ENCODE assay signal across 8 mouse cellular contexts in genomic region chr15:99972989-99973911, GRCm38 (mm10). TPM values are rescaled to one million over a fixed set of nuclear protein-coding genes. Genes with fewer than 3 reads are reported as not detected.
DNase-seq lines count a peak whose midpoint lies in the region; ATAC-seq and TF ChIP-seq lines count a peak whose summit lies in the region.

No protein-coding gene starts in this region.

- H3K9me3 ChIP-seq in E14TG2a.4 (ENCODE audit: low read length) = no peaks in the 10 kb centered on the region
- H3K9me3 ChIP-seq in embryonic facial prominence, embryonic 13.5 days = no peaks in the 10 kb centered on the region
- H3K9me3 ChIP-seq in heart, postnatal 0 days (replicated peaks; ENCODE audit: control insufficient read depth, low read length) = no peaks in the 10 kb centered on the region
- no peaks in the 10 kb centered on the region for H3K9me3 ChIP-seq in lung, postnatal 0 days (ENCODE audit: low read length)

- no peaks in the 10 kb centered on the region for H3K27me3 ChIP-seq in E14TG2a.4 (ENCODE audit: insufficient read depth, low read length)
- H3K27me3 ChIP-seq in embryonic facial prominence, embryonic 13.5 days = no peaks in the 10 kb centered on the region
- H3K27me3 ChIP-seq in heart, postnatal 0 days (ENCODE audit: control insufficient read depth, insufficient read depth, low read length) = no peaks in the 10 kb centered on the region
- H3K27me3 ChIP-seq in lung, postnatal 0 days (replicated peaks; ENCODE audit: insufficient read depth, low read length) = no peaks in the 10 kb centered on the region

- TF ChIP-seq CTCF in E14TG2a.4 (conservative IDR thresholded peaks at IDR 0.05; ENCODE audit: low read length) = no peak
- TF ChIP-seq CTCF in heart, postnatal 0 days (IDR thresholded peaks at IDR 0.05; ENCODE audit: low read depth) = no peak
- peak; percentile 20 for TF ChIP-seq CTCF in lung, postnatal 0 days (IDR thresholded peaks at IDR 0.05)

- WGBS in embryonic facial prominence, embryonic 13.5 days = under 1% methylated on average over 77 of the region's 84 CpGs
- WGBS in heart, postnatal 0 days = under 1% methylated on average over 81 of the region's 84 CpGs
- 1% methylated on average over 64 of the region's 84 CpGs for WGBS in lung, postnatal 0 days

- H3K4me1 ChIP-seq in E14TG2a.4 (replicated peaks; ENCODE audit: low read depth, low read length) = peaks cover 38% of the 10 kb centered on the region
- H3K4me1 ChIP-seq in embryonic facial prominence, embryonic 13.5 days = peaks cover 7% of the 10 kb centered on the region
- H3K4me1 ChIP-seq in heart, postnatal 0 days (ENCODE audit: control insufficient read depth, insufficient read depth) = no peaks in the 10 kb centered on the region; the same call in 1 of the 2 replicates
- H3K4me1 ChIP-seq in lung, postnatal 0 days (ENCODE audit: insufficient read depth, low read depth, low read length) = no peaks in the 10 kb centered on the region

- H3K9ac ChIP-seq in embryonic facial prominence, embryonic 13.5 days = peak overlapping the region; percentile 91
- H3K9ac ChIP-seq in heart, postnatal 0 days (replicated peaks; ENCODE audit: low read depth, low read length) = peak overlapping the region; percentile 85
- H3K9ac ChIP-seq in lung, postnatal 0 days (replicated peaks; ENCODE audit: low read depth) = peak overlapping the region; percentile 79

- H3K4me2 ChIP-seq in embryonic facial prominence, embryonic 13.5 days = peak overlapping the region; percentile 63
- H3K4me2 ChIP-seq in heart, postnatal 0 days (ENCODE audit: low read depth, low read length) = peak overlapping the region; percentile 91
- peak overlapping the region; percentile 82 for H3K4me2 ChIP-seq in lung, postnatal 0 days (replicated peaks; ENCODE audit: low read depth, low read length)

- DNase-seq in adrenal gland, postnatal 10 days = peak; percentile 85
- peak; percentile 68 for DNase-seq in heart, postnatal 0 days (ENCODE audit: low spot score)
- DNase-seq in kidney, postnatal 25 days = peak; percentile 45 to 71
- peak; percentile 80 for DNase-seq in lung, postnatal 0 days (ENCODE audit: low spot score)
- DNase-seq in ovary, postnatal 10 days (ENCODE audit: low spot score) = peak; percentile 10
- DNase-seq in urinary bladder, postnatal 14 days (ENCODE audit: low spot score) = peak; percentile 42

- H3K36me3 ChIP-seq in E14TG2a.4 (ENCODE audit: insufficient read depth, low read length) = no peaks in the 10 kb centered on the region
- H3K36me3 ChIP-seq in embryonic facial prominence, embryonic 13.5 days = no peaks in the 10 kb centered on the region
- no peaks in the 10 kb centered on the region for H3K36me3 ChIP-seq in heart, postnatal 0 days (replicated peaks; ENCODE audit: control insufficient read depth, insufficient read depth, low read length)
- no peaks in the 10 kb centered on the region for H3K36me3 ChIP-seq in lung, postnatal 0 days (ENCODE audit: insufficient read depth, low read length)

- TF ChIP-seq EP300 in heart, postnatal 0 days (IDR thresholded peaks at IDR 0.05; ENCODE audit: low read depth) = no peak
- no peak for TF ChIP-seq EP300 in lung, postnatal 0 days (IDR thresholded peaks at IDR 0.05)

- H3K27ac ChIP-seq in embryonic facial prominence, embryonic 13.5 days = peak overlapping the region; percentile 98
- peak overlapping the region; percentile 99 for H3K27ac ChIP-seq in heart, postnatal 0 days (ENCODE audit: low read depth)
- peak overlapping the region; percentile 97 for H3K27ac ChIP-seq in lung, postnatal 0 days (ENCODE audit: low read length)

- peak overlapping the region; percentile 97 for H3K4me3 ChIP-seq in E14TG2a.4 (replicated peaks; ENCODE audit: low read length)
- peak overlapping the region; percentile 94 for H3K4me3 ChIP-seq in embryonic facial prominence, embryonic 13.5 days
- H3K4me3 ChIP-seq in heart, postnatal 0 days (ENCODE audit: low read depth, low read length) = peak overlapping the region; percentile 95
- H3K4me3 ChIP-seq in lung, postnatal 0 days (ENCODE audit: low read depth, low read length) = peak overlapping the region; percentile 91

- ATAC-seq in embryonic facial prominence, embryonic 13.5 days (ENCODE audit: insufficient number of reproducible peaks, insufficient read depth, low FRiP score, low TSS enrichment, low read depth) = peak; percentile 84
- ATAC-seq in heart, postnatal 0 days (ENCODE audit: insufficient read depth, low read depth) = peak; percentile 82
- peak; percentile 77 for ATAC-seq in lung, postnatal 0 days

RNA-seq across cellular contexts. Expression of gene Larp4, which starts 3.4 kb away (rescaled TPM):
- total RNA-seq in adrenal gland, postnatal 10 days (2021) = 100 to 1,000 TPM; 101 to 103 TPM
- 29.4 and 31.6 TPM in 2 replicates for polyA plus RNA-seq in embryonic facial prominence, embryonic 13.5 days (2015; fragmentation: Nextera tagmentation; extraction: Ambion mirVana)
- total RNA-seq in heart, postnatal 0 days (2014; rRNA removed; ENCODE audit: low replicate concordance) = 66.4 and 103 TPM in 2 replicates
- 24.0 and 28.2 TPM in 2 replicates for polyA plus RNA-seq in heart, postnatal 0 days (2015; fragmentation: Nextera tagmentation; extraction: Ambion mirVana)
- polyA plus RNA-seq in lung, postnatal 0 days (2015; fragmentation: Nextera tagmentation; extraction: Ambion mirVana) = 20.4 and 22.8 TPM in 2 replicates

RNA-seq across cellular contexts. Expression of gene Fam186a, which starts 6.4 kb away (rescaled TPM):
- total RNA-seq in adrenal gland, postnatal 10 days (2021) = under 1 TPM; 0.06 to 0.09 TPM
- 0.13 TPM in 1 of 2 replicates, not detected in the other for polyA plus RNA-seq in embryonic facial prominence, embryonic 13.5 days (2015; fragmentation: Nextera tagmentation; extraction: Ambion mirVana)
- total RNA-seq in heart, postnatal 0 days (2014; rRNA removed; ENCODE audit: low replicate concordance) = not detected in 2 replicates
- 0.01 and 0.05 TPM in 2 replicates for polyA plus RNA-seq in heart, postnatal 0 days (2015; fragmentation: Nextera tagmentation; extraction: Ambion mirVana)
- 0.01 and 0.04 TPM in 2 replicates for polyA plus RNA-seq in lung, postnatal 0 days (2015; fragmentation: Nextera tagmentation; extraction: Ambion mirVana)

Comparison
In these comparisons a context has a peak if more than half of its experiments do, and no peak if none do; other contexts are left out.
1. Peak in every context shown above with its lines: DNase-seq, ATAC-seq, H3K4me3 ChIP-seq and H3K27ac ChIP-seq.
2. DNase-seq: peak in every context shown above with its lines; median percentile 85 in adrenal gland, postnatal 10 days; 80 in lung, postnatal 0 days; 68 in heart, postnatal 0 days; 58 in kidney, postnatal 25 days; 42 in urinary bladder, postnatal 14 days; 10 in ovary, postnatal 10 days.